Mouse (Mus musculus): ENCODE data around the gene Tbc1d12. TPM values are rescaled to one million over a fixed set of nuclear protein-coding genes. Genes with fewer than 3 reads are reported as not detected.
A peak's percentile ranks its signal among the peaks of the same experiment; 100 is the strongest.

Gene Tbc1d12
- polyA plus RNA-seq, 1 experiment from 2014 or later: 3.8 TPM

- H3K27ac ChIP-seq (ENCODE audit: low read depth, low read length): no peak overlapping the region
- ATAC-seq (ENCODE audit: insufficient read depth, low FRiP score, low TSS enrichment) (no peak), DNase-seq (ENCODE audit: low spot score) (peak; percentile 13)
- no peaks in the 10 kb centered on the region for H3K4me1 ChIP-seq (ENCODE audit: control insufficient read depth, insufficient read depth, low read length)
- no peaks in the 10 kb centered on the region for H3K27me3 ChIP-seq (ENCODE audit: control insufficient read depth, insufficient read depth, low read length)
- no peaks in the 10 kb centered on the region for H3K9me3 ChIP-seq (ENCODE audit: control insufficient read depth, low read length)
- H3K9ac ChIP-seq (ENCODE audit: low read length): no peak overlapping the region
- H3K36me3 ChIP-seq (ENCODE audit: control insufficient read depth, insufficient read depth, low read length): no peaks in the 10 kb centered on the region
- H3K4me2 ChIP-seq (ENCODE audit: low read depth): peak overlapping the region; percentile 58
- H3K4me3 ChIP-seq (ENCODE audit: low read depth, low read length): peak overlapping the region; percentile 53
- 82% methylated on average over 13 of the region's 13 CpGs for WGBS
Observed at GRCm38 (mm10) chr19:38929471-38930251, 93.3 kb downstream of the Tbc1d12 start.

- Histone ChIP-seq H3K4me3 (ENCODE audit: low read depth, low read length) (peak overlapping the region; percentile 53), H3K4me1 (ENCODE audit: control insufficient read depth, insufficient read depth, low read length) (no peaks in the 10 kb centered on the region), H3K36me3 (ENCODE audit: control insufficient read depth, insufficient read depth, low read length) (no peaks in the 10 kb centered on the region), H3K9me3 (ENCODE audit: control insufficient read depth, low read length) (no peaks in the 10 kb centered on the region), H3K27ac (ENCODE audit: low read depth, low read length) (no peak overlapping the region), H3K4me2 (ENCODE audit: low read depth) (peak overlapping the region; percentile 58), H3K9ac (ENCODE audit: low read length) (peak overlapping the region; percentile 80), H3K27me3 (ENCODE audit: control insufficient read depth, insufficient read depth, low read length) (no peaks in the 10 kb centered on the region)
- peak; percentile 39 for ATAC-seq (ENCODE audit: insufficient read depth, low FRiP score, low TSS enrichment)
- no peak for DNase-seq (ENCODE audit: low spot score)
- WGBS: 3% methylated on average over 23 of the region's 23 CpGs
Observed at GRCm38 (mm10) chr19:38930252-38930787, 93.9 kb downstream of the Tbc1d12 start.

GRCm38 (mm10) chr19:38930788-38931565 lies 94.6 kb downstream of the Tbc1d12 start, which contains the start of gene Hells:
Gene Hells, plus strand, starts transcription at chr19:38930915.
- ATAC-seq (ENCODE audit: insufficient read depth, low FRiP score, low TSS enrichment) (peak; percentile 94), DNase-seq (ENCODE audit: low spot score) (peak; percentile 94)
- Histone ChIP-seq H3K9ac (ENCODE audit: low read length) (peak within 1 kb of the TSS; percentile 80), H3K4me3 (ENCODE audit: low read depth, low read length) (peak within 1 kb of the TSS; percentile 53), H3K36me3 (ENCODE audit: control insufficient read depth, insufficient read depth, low read length) (no peaks in the 10 kb centered on the region), H3K9me3 (ENCODE audit: control insufficient read depth, low read length) (no peaks in the 10 kb centered on the region), H3K27ac (ENCODE audit: low read depth, low read length) (no peak within 1 kb of the TSS), H3K4me2 (ENCODE audit: low read depth) (peak within 1 kb of the TSS; percentile 58), H3K27me3 (ENCODE audit: control insufficient read depth, insufficient read depth, low read length) (no peaks in the 10 kb centered on the region), H3K4me1 (ENCODE audit: control insufficient read depth, insufficient read depth, low read length) (no peaks in the 10 kb centered on the region)
- under 1% methylated on average over 67 of the region's 76 CpGs for WGBS

GRCm38 (mm10) chr19:38931566-38931890 lies 95.1 kb downstream of the Tbc1d12 start:
- 2% methylated on average over 6 of the region's 6 CpGs for WGBS
- no peaks in the 10 kb centered on the region for H3K36me3 ChIP-seq (ENCODE audit: control insufficient read depth, insufficient read depth, low read length)
- ATAC-seq (ENCODE audit: insufficient read depth, low FRiP score, low TSS enrichment) (0 out of 2 replicates have a peak, but pooled peaks have one; percentile 5), DNase-seq (ENCODE audit: low spot score) (no peak)
- H3K9ac ChIP-seq (ENCODE audit: low read length): peak overlapping the region; percentile 80
- H3K4me1 ChIP-seq (ENCODE audit: control insufficient read depth, insufficient read depth, low read length): no peaks in the 10 kb centered on the region
- no peaks in the 10 kb centered on the region for H3K27me3 ChIP-seq (ENCODE audit: control insufficient read depth, insufficient read depth, low read length)
- H3K27ac ChIP-seq (ENCODE audit: low read depth, low read length): no peak overlapping the region
- no peaks in the 10 kb centered on the region for H3K9me3 ChIP-seq (ENCODE audit: control insufficient read depth, low read length)
- peak overlapping the region; percentile 53 for H3K4me3 ChIP-seq (ENCODE audit: low read depth, low read length)
- peak overlapping the region; percentile 58 for H3K4me2 ChIP-seq (ENCODE audit: low read depth)

GRCm38 (mm10) chr19:38944590-38945307 lies 108.4 kb downstream of the Tbc1d12 start:
- peaks cover 2% of the 10 kb centered on the region; the same call in 1 of the 2 replicates for H3K36me3 ChIP-seq (ENCODE audit: control insufficient read depth, insufficient read depth, low read length)
- no peaks in the 10 kb centered on the region for H3K9me3 ChIP-seq (ENCODE audit: control insufficient read depth, low read length)
- no peak for ATAC-seq (ENCODE audit: insufficient read depth, low FRiP score, low TSS enrichment)
- H3K4me1 ChIP-seq (ENCODE audit: control insufficient read depth, insufficient read depth, low read length): no peaks in the 10 kb centered on the region
- WGBS: 96% methylated on average over 2 of the region's 2 CpGs
- no peak overlapping the region for H3K4me2 ChIP-seq (ENCODE audit: low read depth)
- no peaks in the 10 kb centered on the region for H3K27me3 ChIP-seq (ENCODE audit: control insufficient read depth, insufficient read depth, low read length)
- H3K9ac ChIP-seq (ENCODE audit: low read length): no peak overlapping the region
- DNase-seq (ENCODE audit: low spot score): no peak
- H3K4me3 ChIP-seq (ENCODE audit: low read depth, low read length): no peak overlapping the region
- H3K27ac ChIP-seq (ENCODE audit: low read depth, low read length): no peak overlapping the region

Other genes starting within 250 kb of the Tbc1d12 start
- gene Noc3l, start 17.3 kb upstream of the Tbc1d12 start, polyA plus RNA-seq (2014; fragmentation: Nextera tagmentation; extraction: Ambion mirVana): 11.2 and 11.6 TPM in 2 replicates
- gene Hells, start 94.3 kb downstream of the Tbc1d12 start, polyA plus RNA-seq (2014; fragmentation: Nextera tagmentation; extraction: Ambion mirVana): 72.7 and 74.7 TPM in 2 replicates
- not detected in 2 replicates for gene Cyp2c55, start 170.4 kb downstream of the Tbc1d12 start, polyA plus RNA-seq (2014; fragmentation: Nextera tagmentation; extraction: Ambion mirVana)
- gene Cyp2c65, start 224.4 kb downstream of the Tbc1d12 start, polyA plus RNA-seq (2014; fragmentation: Nextera tagmentation; extraction: Ambion mirVana): not detected in 2 replicates

Measured in neural tube, embryonic 11.5 days (tissue).